Mouse (Mus musculus) left cerebral cortex, postnatal 4 days (tissue): Measurements from ENCODE around the gene Ncor2. TPM values are rescaled to one million over a fixed set of nuclear protein-coding genes. Genes with fewer than 3 reads are reported as not detected.

Experiments used
- DNase-seq: peaks from one replicate; pipeline ENCODE4 v3.0.0-alpha.2; 2022
- intact Hi-C: fragments of 180-260 bp; cut with DNase I; formaldehyde crosslinking; loops from one replicate; pipeline ENCODE4 v1.15.1; 2025
- total RNA-seq, 2 experiments: library from RNA; stranded (reverse); gene quantifications; 2 replicates each; pipeline ENCODE4 v1.2.3; 2021

The Ncor2 gene
- total RNA-seq, 2 experiments from 2014 or later, result 110 to 115 TPM

- intact Hi-C loops, result no loop called here
- DNase-seq, result peak; percentile 59
Observed at GRCm38 (mm10) chr5:125172831-125173615, 6.0 kb downstream of the Ncor2 start.

- intact Hi-C loops, result no loop called here
- DNase-seq, result no peak
Observed at GRCm38 (mm10) chr5:125171259-125171658, 7.8 kb downstream of the Ncor2 start.

GRCm38 (mm10) chr5:125170107-125170842 lies 8.7 kb downstream of the Ncor2 start:
- intact Hi-C loops, result no loop called here
- DNase-seq, result peak; percentile 43

- no peak for DNase-seq
- intact Hi-C loops, result no loop called here
Observed at GRCm38 (mm10) chr5:125168101-125168500, 10.9 kb downstream of the Ncor2 start.

GRCm38 (mm10) chr5:125167524-125167923 lies 11.5 kb downstream of the Ncor2 start:
- DNase-seq, result no peak
- intact Hi-C loops, result no loop called here

GRCm38 (mm10) chr5:125165993-125166392 lies 13.0 kb downstream of the Ncor2 start:
- intact Hi-C loops, result no loop called here
- DNase-seq, result no peak

- intact Hi-C loops, result no loop called here
- DNase-seq, result peak; percentile 81
Observed at GRCm38 (mm10) chr5:125164465-125165167, 14.4 kb downstream of the Ncor2 start.

- intact Hi-C loops, result no loop called here
- DNase-seq, result no peak
Observed at GRCm38 (mm10) chr5:125163441-125164050, 15.5 kb downstream of the Ncor2 start.

GRCm38 (mm10) chr5:125162461-125162860 lies 16.6 kb downstream of the Ncor2 start:
- intact Hi-C loops, result no loop called here
- DNase-seq, result no peak

- peak; percentile 77 for DNase-seq
- intact Hi-C loops, result loop anchor here (10.0 kb wide), 1 partner anchor 105 kb away; no protein-coding TSS in a partner anchor
Observed at GRCm38 (mm10) chr5:125159804-125160405, 19.1 kb downstream of the Ncor2 start.

GRCm38 (mm10) chr5:125159293-125159692 lies 19.7 kb downstream of the Ncor2 start:
- intact Hi-C loops, result loop anchor here (10.0 kb wide), 1 partner anchor 106 kb away; no protein-coding TSS in a partner anchor
- DNase-seq, result peak; percentile 97

GRCm38 (mm10) chr5:125158232-125158961 lies 20.6 kb downstream of the Ncor2 start:
- intact Hi-C loops, result loop anchor here (10.0 kb wide), 1 partner anchor 106 kb away; no protein-coding TSS in a partner anchor
- peak; percentile 55 for DNase-seq

GRCm38 (mm10) chr5:125157375-125158033 lies 21.5 kb downstream of the Ncor2 start:
- intact Hi-C loops, result loop anchor here (10.0 kb wide), 1 partner anchor 107 kb away; no protein-coding TSS in a partner anchor
- no peak for DNase-seq

GRCm38 (mm10) chr5:125156418-125157205 lies 22.4 kb downstream of the Ncor2 start:
- peak; percentile 48 for DNase-seq
- intact Hi-C loops, result loop anchor here (10.0 kb wide), 1 partner anchor 108 kb away; no protein-coding TSS in a partner anchor

- intact Hi-C loops, result loop anchor here (10.0 kb wide), 1 partner anchor 109 kb away; no protein-coding TSS in a partner anchor
- peak; percentile 53 for DNase-seq
Observed at GRCm38 (mm10) chr5:125155451-125155850, 23.6 kb downstream of the Ncor2 start.

- peak; percentile 98 for DNase-seq
- intact Hi-C loops, result loop anchor here (10.0 kb wide), 1 partner anchor 110 kb away; no protein-coding TSS in a partner anchor
Observed at GRCm38 (mm10) chr5:125154989-125155388, 24.0 kb downstream of the Ncor2 start.

- DNase-seq, result no peak
Observed at GRCm38 (mm10) chr5:125154178-125154577, 24.8 kb downstream of the Ncor2 start.

More at GRCm38 (mm10) chr5:125154178-125154577, 24.8 kb downstream of the Ncor2 start:
- intact Hi-C loops, result loop anchor here (10.0 kb wide), 1 partner anchor 111 kb away; no protein-coding TSS in a partner anchor
